Mouse (Mus musculus): ENCODE results near the gene Gas1.

Gas1 gene

GRCm38 (mm10) chr13:60172366-60173017, 4.7 kb downstream of the Gas1 start:
- no peak for DNase-seq

DNA sequence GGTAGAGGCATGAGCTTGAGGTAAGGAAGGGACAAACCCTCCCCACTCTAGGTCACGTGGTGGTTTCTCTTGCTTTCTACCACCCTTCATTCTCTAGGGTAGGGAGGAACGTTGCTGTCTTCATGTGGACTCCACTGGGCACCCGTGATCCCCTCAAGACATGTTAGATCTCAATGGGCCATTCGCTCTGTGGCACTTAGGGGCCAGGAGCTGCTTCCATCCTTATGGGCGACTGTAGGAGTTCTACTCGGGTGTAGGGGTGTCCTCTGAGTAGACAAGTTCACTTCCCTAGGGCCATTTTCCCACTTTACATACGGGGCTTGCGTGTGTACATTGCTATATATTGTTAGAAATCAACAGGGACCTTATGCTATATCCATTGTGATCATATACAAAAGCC, 5.4 kb downstream of the Gas1 start:
- DNase-seq, result no peak

DNA sequence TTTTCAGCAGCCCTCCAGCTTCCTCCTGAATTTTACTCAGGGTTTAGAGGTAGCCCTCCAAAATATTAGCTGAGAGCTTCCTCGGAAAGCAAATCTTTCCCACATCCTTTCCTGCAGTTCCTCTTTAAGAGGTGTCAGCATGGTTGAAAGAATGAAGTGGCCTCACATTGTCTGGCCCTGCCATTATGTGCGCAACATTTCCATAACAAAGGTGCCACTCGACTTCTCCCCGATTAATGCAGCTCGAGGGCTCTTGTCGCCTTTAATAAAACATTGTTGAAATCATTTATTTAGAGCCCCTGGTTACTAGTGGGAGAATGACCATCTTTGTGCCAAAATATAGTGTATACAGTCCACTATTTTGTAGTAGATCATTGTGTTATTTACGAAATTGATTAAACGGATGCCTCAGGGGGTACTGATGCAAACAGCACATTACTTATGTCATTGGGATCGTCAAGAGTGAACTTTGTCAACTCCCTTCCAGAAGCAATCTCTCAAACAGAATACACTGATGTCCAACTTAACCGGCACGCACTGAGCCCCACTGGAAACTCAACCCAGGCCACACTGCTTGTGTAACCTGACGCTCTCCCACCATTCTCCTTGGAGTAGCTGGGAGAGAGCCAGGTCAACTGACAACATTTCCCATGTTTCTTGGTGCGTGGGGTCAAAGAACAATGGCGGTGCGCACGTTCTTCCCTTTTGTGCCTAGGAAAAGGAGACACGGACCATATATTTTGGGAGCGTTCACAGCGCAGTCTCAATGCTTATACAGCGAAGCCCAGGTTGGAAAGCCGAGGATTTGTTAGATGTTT, 6.1 kb downstream of the Gas1 start:
- no peak for DNase-seq

- no peak for DNase-seq
Measured at GRCm38 (mm10) chr13:60169026-60169425, 8.1 kb downstream of the Gas1 start.

- DNase-seq, result no peak
Measured at GRCm38 (mm10) chr13:60156294-60157126, 20.7 kb downstream of the Gas1 start.

GRCm38 (mm10) chr13:60154170-60154569, 23.0 kb downstream of the Gas1 start:
- no peak for DNase-seq

- no peak for DNase-seq
Measured at GRCm38 (mm10) chr13:60148235-60148634, 28.9 kb downstream of the Gas1 start.

- no peak for DNase-seq
Measured at GRCm38 (mm10) chr13:60147857-60148181, 29.3 kb downstream of the Gas1 start.

GRCm38 (mm10) chr13:60146994-60147856, 29.9 kb downstream of the Gas1 start:
- no peak for DNase-seq

GRCm38 (mm10) chr13:60146231-60146630, 30.9 kb downstream of the Gas1 start:
- no peak for DNase-seq

DNA sequence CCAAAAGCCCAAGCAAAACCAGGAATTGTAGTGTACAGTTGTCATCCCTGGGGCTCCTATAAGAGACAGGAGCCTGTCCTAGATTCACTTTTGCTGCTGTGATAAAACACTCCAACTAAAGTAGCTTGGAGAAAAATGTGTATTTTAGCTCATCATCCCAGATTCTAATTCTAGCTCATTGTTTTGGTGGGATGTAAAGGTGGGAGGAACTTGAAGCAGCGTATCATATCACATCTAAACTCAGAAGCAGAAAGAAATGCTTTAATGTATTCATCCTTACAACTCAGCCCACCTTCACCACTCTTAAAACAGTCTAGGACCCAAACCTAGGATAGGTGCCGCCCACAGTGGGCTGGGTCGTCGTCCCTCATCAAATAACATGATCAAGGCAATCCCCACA, 40.2 kb downstream of the Gas1 start:
- DNase-seq, result no peak

GRCm38 (mm10) chr13:60134439-60134799, 42.7 kb downstream of the Gas1 start:
- no peak for DNase-seq

- DNase-seq, result no peak
Measured at GRCm38 (mm10) chr13:60133716-60134438, 43.3 kb downstream of the Gas1 start.

GRCm38 (mm10) chr13:60131771-60132170, 45.4 kb downstream of the Gas1 start:
- no peak for DNase-seq

GRCm38 (mm10) chr13:60129541-60129940, 47.6 kb downstream of the Gas1 start:
- no peak for DNase-seq

GRCm38 (mm10) chr13:60126338-60126737, 50.8 kb downstream of the Gas1 start:
- no peak for DNase-seq

- DNase-seq, result no peak
Measured at GRCm38 (mm10) chr13:60125501-60126305, 51.5 kb downstream of the Gas1 start.

- DNase-seq, result no peak
Measured at GRCm38 (mm10) chr13:60125020-60125419, 52.1 kb downstream of the Gas1 start.

- DNase-seq, result no peak
Measured at GRCm38 (mm10) chr13:60124456-60124855, 52.7 kb downstream of the Gas1 start.
